Mouse (Mus musculus): ENCODE results near the gene Spata20. TPM values are rescaled to one million over a fixed set of nuclear protein-coding genes. Genes with fewer than 3 reads are reported as not detected.

Spata20 gene
- 0.31 and 0.51 TPM in 2 replicates for polyA plus RNA-seq (2014; fragmentation: Nextera tagmentation; extraction: Ambion mirVana)

GRCm38 (mm10) chr11:94486001-94486400 is at the start of gene Spata20:
Spata20 (minus strand) TSS chr11:94486179.
- Histone ChIP-seq H3K36me3 (ENCODE audit: control insufficient read depth, insufficient read depth, low read length) (no peaks in the 10 kb centered on the region), H3K4me1 (ENCODE audit: control insufficient read depth, insufficient read depth, low read length) (no peaks in the 10 kb centered on the region), H3K4me3 (ENCODE audit: low read depth, low read length) (peak within 1 kb of the TSS; percentile 12), H3K9me3 (ENCODE audit: control insufficient read depth, low read length) (no peaks in the 10 kb centered on the region), H3K27me3 (replicated peaks; ENCODE audit: control insufficient read depth, insufficient read depth, low read length) (peaks cover 7% of the 10 kb centered on the region; the same call in 1 of the 2 replicates), H3K9ac (ENCODE audit: low read depth, low read length) (no peak within 1 kb of the TSS), H3K27ac (replicated peaks; ENCODE audit: low read depth, low read length) (no peak within 1 kb of the TSS), H3K4me2 (ENCODE audit: low read depth, low read length) (peak within 1 kb of the TSS; percentile 41)
- ATAC-seq (ENCODE audit: low read depth) (peak; percentile 77), DNase-seq (ENCODE audit: low spot score) (peak; percentile 75)
- 4% methylated on average over 24 of the region's 24 CpGs for WGBS

- whole genome bisulfite sequencing: 76% methylated on average over 8 of the region's 8 CpGs
- no peak for ATAC-seq (ENCODE audit: low read depth)
- DNase-seq (ENCODE audit: low spot score): no peak
Measured at GRCm38 (mm10) chr11:94533171-94533570, 47.2 kb upstream of the Spata20 start.

GRCm38 (mm10) chr11:94528879-94529278 is 42.9 kb upstream of the Spata20 start:
- Histone ChIP-seq H3K9me3 (ENCODE audit: control insufficient read depth, low read length) (no peaks in the 10 kb centered on the region), H3K27me3 (replicated peaks; ENCODE audit: control insufficient read depth, insufficient read depth, low read length) (no peaks in the 10 kb centered on the region)
- 36% methylated on average over 3 of the region's 3 CpGs for WGBS

More at GRCm38 (mm10) chr11:94533171-94533570, 47.2 kb upstream of the Spata20 start:
- Histone ChIP-seq H3K27ac (replicated peaks; ENCODE audit: low read depth, low read length) (no peak overlapping the region), H3K4me2 (ENCODE audit: low read depth, low read length) (no peak overlapping the region), H3K4me3 (ENCODE audit: low read depth, low read length) (no peak overlapping the region), H3K9ac (ENCODE audit: low read depth, low read length) (no peak overlapping the region), H3K27me3 (replicated peaks; ENCODE audit: control insufficient read depth, insufficient read depth, low read length) (no peaks in the 10 kb centered on the region), H3K4me1 (ENCODE audit: control insufficient read depth, insufficient read depth, low read length) (no peaks in the 10 kb centered on the region), H3K9me3 (ENCODE audit: control insufficient read depth, low read length) (no peaks in the 10 kb centered on the region), H3K36me3 (ENCODE audit: control insufficient read depth, insufficient read depth, low read length) (no peaks in the 10 kb centered on the region)

DNA sequence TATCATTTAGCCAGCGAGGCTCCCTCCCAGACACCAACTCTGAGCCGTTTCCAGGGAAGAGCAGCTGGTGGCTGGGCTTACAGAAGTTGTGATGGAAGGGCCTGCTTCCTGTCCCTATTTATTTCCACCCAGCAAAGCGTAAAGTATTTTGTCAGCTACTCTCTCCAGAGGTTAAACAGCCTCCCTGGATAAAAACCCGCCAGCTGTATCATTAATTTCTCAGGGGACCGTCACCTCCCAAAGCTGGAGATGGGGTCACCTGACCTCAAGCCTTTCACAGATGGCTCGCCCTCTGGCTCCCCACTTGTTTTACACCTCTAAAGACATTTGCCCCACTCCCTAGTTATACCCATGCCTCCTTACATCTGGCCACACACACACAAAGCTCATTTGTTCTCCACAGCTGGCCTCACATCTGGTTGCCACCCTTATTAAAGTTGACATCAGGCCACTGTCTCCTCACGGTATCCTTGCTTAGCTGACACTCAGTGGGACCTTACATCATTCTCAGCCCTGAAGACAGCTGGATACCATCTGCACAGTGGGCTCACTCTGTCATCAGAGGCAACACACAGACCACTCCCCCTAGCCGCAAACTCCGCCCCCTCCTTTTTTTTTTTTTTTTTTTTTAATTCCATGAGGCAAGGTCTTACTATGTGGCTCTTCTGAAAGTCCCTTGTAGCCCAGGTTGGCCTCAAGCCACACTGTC is 40.3 kb upstream of the Spata20 start:
- 27% methylated on average over 9 of the region's 9 CpGs for WGBS
- Histone ChIP-seq H3K36me3 (ENCODE audit: control insufficient read depth, insufficient read depth, low read length) (no peaks in the 10 kb centered on the region), H3K4me1 (ENCODE audit: control insufficient read depth, insufficient read depth, low read length) (no peaks in the 10 kb centered on the region; the same call in 1 of the 2 replicates), H3K9ac (ENCODE audit: low read depth, low read length) (no peak overlapping the region), H3K27ac (replicated peaks; ENCODE audit: low read depth, low read length) (peak overlapping the region; percentile 52), H3K4me3 (ENCODE audit: low read depth, low read length) (no peak overlapping the region), H3K4me2 (ENCODE audit: low read depth, low read length) (0 out of 2 replicates have a peak overlapping the region, but pooled peaks have one; percentile 7), H3K27me3 (replicated peaks; ENCODE audit: control insufficient read depth, insufficient read depth, low read length) (no peaks in the 10 kb centered on the region), H3K9me3 (ENCODE audit: control insufficient read depth, low read length) (no peaks in the 10 kb centered on the region)
- ATAC-seq (ENCODE audit: low read depth) (peak; percentile 70), DNase-seq (ENCODE audit: low spot score) (peak; percentile 72)

More at GRCm38 (mm10) chr11:94528879-94529278, 42.9 kb upstream of the Spata20 start:
- no peak overlapping the region for H3K4me3 ChIP-seq (ENCODE audit: low read depth, low read length)
- DNase-seq (ENCODE audit: low spot score) (no peak), ATAC-seq (ENCODE audit: low read depth) (no peak)
- H3K9ac ChIP-seq (ENCODE audit: low read depth, low read length): no peak overlapping the region
- no peak overlapping the region for H3K4me2 ChIP-seq (ENCODE audit: low read depth, low read length)
- no peak overlapping the region for H3K27ac ChIP-seq (replicated peaks; ENCODE audit: low read depth, low read length)
- no peaks in the 10 kb centered on the region for H3K36me3 ChIP-seq (ENCODE audit: control insufficient read depth, insufficient read depth, low read length)
- no peaks in the 10 kb centered on the region; the same call in 1 of the 2 replicates for H3K4me1 ChIP-seq (ENCODE audit: control insufficient read depth, insufficient read depth, low read length)

GRCm38 (mm10) chr11:94521219-94521843 is 35.4 kb upstream of the Spata20 start, which contains the start of gene Mycbpap:
Mycbpap (minus strand) TSS chr11:94521742.
- peak; percentile 72 for DNase-seq (ENCODE audit: low spot score)
- Histone ChIP-seq H3K27ac (replicated peaks; ENCODE audit: low read depth, low read length) (no peak within 1 kb of the TSS), H3K4me3 (ENCODE audit: low read depth, low read length) (peak within 1 kb of the TSS; percentile 44), H3K4me1 (ENCODE audit: control insufficient read depth, insufficient read depth, low read length) (peaks cover 5% of the 10 kb centered on the region; the same call in 1 of the 2 replicates), H3K9ac (ENCODE audit: low read depth, low read length) (peak within 1 kb of the TSS; percentile 64), H3K27me3 (replicated peaks; ENCODE audit: control insufficient read depth, insufficient read depth, low read length) (no peaks in the 10 kb centered on the region), H3K36me3 (ENCODE audit: control insufficient read depth, insufficient read depth, low read length) (no peaks in the 10 kb centered on the region), H3K4me2 (ENCODE audit: low read depth, low read length) (peak within 1 kb of the TSS; percentile 82), H3K9me3 (ENCODE audit: control insufficient read depth, low read length) (no peaks in the 10 kb centered on the region)
- peak; percentile 70 for ATAC-seq (ENCODE audit: low read depth)
- under 1% methylated on average over 36 of the region's 42 CpGs for WGBS

GRCm38 (mm10) chr11:94513452-94513851 is 27.5 kb upstream of the Spata20 start:
- ATAC-seq (ENCODE audit: low read depth) (no peak), DNase-seq (ENCODE audit: low spot score) (peak; percentile 68)
- H3K4me1 ChIP-seq (ENCODE audit: control insufficient read depth, insufficient read depth, low read length): no peaks in the 10 kb centered on the region
- H3K27me3 ChIP-seq (replicated peaks; ENCODE audit: control insufficient read depth, insufficient read depth, low read length): no peaks in the 10 kb centered on the region
- WGBS: 38% methylated on average over 8 of the region's 9 CpGs
- H3K27ac ChIP-seq (replicated peaks; ENCODE audit: low read depth, low read length): no peak overlapping the region
- no peaks in the 10 kb centered on the region for H3K36me3 ChIP-seq (ENCODE audit: control insufficient read depth, insufficient read depth, low read length)
- H3K9me3 ChIP-seq (ENCODE audit: control insufficient read depth, low read length): 0 out of 2 replicates have a peak, but pooled peaks cover 5% of the 10 kb centered on the region
- no peak overlapping the region for H3K4me3 ChIP-seq (ENCODE audit: low read depth, low read length)
- no peak overlapping the region for H3K9ac ChIP-seq (ENCODE audit: low read depth, low read length)
- H3K4me2 ChIP-seq (ENCODE audit: low read depth, low read length): no peak overlapping the region

DNA sequence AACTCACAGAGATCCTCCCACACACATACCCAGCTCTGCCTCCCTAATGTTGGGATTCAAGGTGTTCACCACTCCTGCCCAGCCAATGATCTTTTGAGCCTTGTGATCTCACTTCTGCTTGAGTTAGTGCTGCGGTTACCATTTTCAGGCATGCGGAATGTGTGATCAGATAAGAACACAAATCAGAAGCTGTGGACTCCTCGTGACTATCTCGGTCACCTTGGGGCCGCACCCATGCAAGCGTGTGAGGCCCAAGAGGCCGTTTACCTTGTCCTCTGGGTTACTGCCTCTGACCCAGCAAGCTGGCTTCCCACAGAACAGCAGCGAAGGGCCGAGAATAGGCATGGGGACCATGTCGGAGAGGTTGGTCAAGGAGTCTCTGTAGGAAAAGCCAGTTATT is 23.0 kb upstream of the Spata20 start:
- ATAC-seq (ENCODE audit: low read depth): no peak
- Histone ChIP-seq H3K4me3 (ENCODE audit: low read depth, low read length) (no peak overlapping the region), H3K4me1 (ENCODE audit: control insufficient read depth, insufficient read depth, low read length) (no peaks in the 10 kb centered on the region), H3K9me3 (ENCODE audit: control insufficient read depth, low read length) (0 out of 2 replicates have a peak, but pooled peaks cover 5% of the 10 kb centered on the region), H3K9ac (ENCODE audit: low read depth, low read length) (no peak overlapping the region), H3K36me3 (ENCODE audit: control insufficient read depth, insufficient read depth, low read length) (no peaks in the 10 kb centered on the region), H3K27ac (replicated peaks; ENCODE audit: low read depth, low read length) (no peak overlapping the region), H3K4me2 (ENCODE audit: low read depth, low read length) (no peak overlapping the region), H3K27me3 (replicated peaks; ENCODE audit: control insufficient read depth, insufficient read depth, low read length) (no peaks in the 10 kb centered on the region)
- DNase-seq (ENCODE audit: low spot score): no peak
- 90% methylated on average over 10 of the region's 10 CpGs for WGBS

GRCm38 (mm10) chr11:94501482-94501881 is 15.5 kb upstream of the Spata20 start:
- H3K36me3 ChIP-seq (ENCODE audit: control insufficient read depth, insufficient read depth, low read length): no peaks in the 10 kb centered on the region
- H3K27me3 ChIP-seq (replicated peaks; ENCODE audit: control insufficient read depth, insufficient read depth, low read length): no peaks in the 10 kb centered on the region; the same call in 1 of the 2 replicates
- no peak overlapping the region for H3K9ac ChIP-seq (ENCODE audit: low read depth, low read length)
- ATAC-seq (ENCODE audit: low read depth) (no peak), DNase-seq (ENCODE audit: low spot score) (no peak)
- H3K4me2 ChIP-seq (ENCODE audit: low read depth, low read length): no peak overlapping the region
- no peaks in the 10 kb centered on the region for H3K9me3 ChIP-seq (ENCODE audit: control insufficient read depth, low read length)
- H3K4me3 ChIP-seq (ENCODE audit: low read depth, low read length): no peak overlapping the region
- WGBS: 66% methylated on average over 8 of the region's 8 CpGs
- no peak overlapping the region for H3K27ac ChIP-seq (replicated peaks; ENCODE audit: low read depth, low read length)
- H3K4me1 ChIP-seq (ENCODE audit: control insufficient read depth, insufficient read depth, low read length): peaks cover 40% of the 10 kb centered on the region

Data from embryonic facial prominence, embryonic 14.5 days (tissue).